Mouse (Mus musculus): ENCODE measurements at regions not wholly inside any gene's neighbourhood (a gene's known extent, or its start where the extent isn't known, plus 50 kb on each side); places are given as distances from the start of the nearest gene placed in this dataset.
A peak's percentile ranks its signal among the peaks of the same experiment; 100 is the strongest.

- TF ChIP-seq PAX5 (IDR thresholded peaks at IDR 0.05; ENCODE audit: low read length) (no peak), MAZ (IDR thresholded peaks at IDR 0.05; ENCODE audit: low read depth, low read length) (no peak), E2F4 (IDR thresholded peaks at IDR 0.05; ENCODE audit: insufficient replicate concordance, low read depth, low read length) (no peak), TBP (conservative IDR thresholded peaks at IDR 0.05; ENCODE audit: low read depth, low read length) (no peak), RAD21 (IDR thresholded peaks at IDR 0.05; ENCODE audit: low read depth, low read length) (peak; percentile 43), POLR2A (IDR thresholded peaks at IDR 0.05; ENCODE audit: low read depth, low read length) (no peak), MAX (IDR thresholded peaks at IDR 0.05; ENCODE audit: low read length) (no peak), SMC3 (IDR thresholded peaks at IDR 0.05; ENCODE audit: low read depth, low read length) (peak; percentile 35; the same call in 1 of the 2 replicates), ETS1 (conservative IDR thresholded peaks at IDR 0.05; ENCODE audit: low read depth, low read length) (no peak), ELF1 (IDR thresholded peaks at IDR 0.05; ENCODE audit: low read depth, low read length) (no peak), RCOR1 (conservative IDR thresholded peaks at IDR 0.05; ENCODE audit: low read depth, low read length) (no peak), EP300 (IDR thresholded peaks at IDR 0.05; ENCODE audit: low read length) (no peak), IRF4 (IDR thresholded peaks at IDR 0.05; ENCODE audit: low read depth, low read length) (no peak), CTCF (conservative IDR thresholded peaks at IDR 0.05 in 1 of 2, IDR thresholded peaks at IDR 0.05 in 1 of 2; ENCODE audit: low read depth in 2 of 2, low read length in 2 of 2) (peak in 1 of 2 experiments; percentile 50; a peak in 2 of 4 replicates), ZMIZ1 (IDR thresholded peaks at IDR 0.05; ENCODE audit: low read depth, low read length) (no peak), MAFK (IDR thresholded peaks at IDR 0.05; ENCODE audit: insufficient replicate concordance, low read length) (no peak), POLR2AphosphoS2 (IDR thresholded peaks at IDR 0.05; ENCODE audit: low read depth, low read length) (no peak), KAT2A (IDR thresholded peaks at IDR 0.05; ENCODE audit: insufficient replicate concordance, low read length) (no peak), CHD2 (IDR thresholded peaks at IDR 0.05; ENCODE audit: low read length) (no peak), GABPA (IDR thresholded peaks at IDR 0.05; ENCODE audit: insufficient replicate concordance, low read depth, low read length) (no peak)
- in situ Hi-C loops (cut with MboI; ENCODE audit: low pct_ligation_motif_present, low pct_unique_long_range_greater_than_20kb, low sequenced_read_pairs) = no loop called here
- H3K9me3 ChIP-seq (replicated peaks; ENCODE audit: low read length) = no peaks in the 10 kb centered on the region
- no peaks in the 10 kb centered on the region for H3K36me3 ChIP-seq (replicated peaks in 1 of 2; ENCODE audit: control insufficient read depth in 1 of 2, insufficient read depth in 1 of 2, low read length in 1 of 2)
- H3K79me2 ChIP-seq (replicated peaks; ENCODE audit: control insufficient read depth, extremely low read depth, insufficient read depth, poor library complexity, severe bottlenecking) = no peaks in the 10 kb centered on the region
- H3K27ac ChIP-seq (ENCODE audit: insufficient read depth, low read depth) = no peak overlapping the region
- H3K9ac ChIP-seq (ENCODE audit: insufficient read depth, low read depth) = no peak overlapping the region
- dilution Hi-C loops (cut with MboI; ENCODE audit: extremely low pct_ligation_motif_present, extremely low pct_unique_long_range_greater_than_20kb, low sequenced_read_pairs) = no loop called here
- no peak overlapping the region for H3K4me3 ChIP-seq (replicated peaks in 1 of 3; ENCODE audit: low read depth in 2 of 3, low read length in 2 of 3, poor library complexity in 1 of 3)
- H3K27me3 ChIP-seq (replicated peaks) = no peaks in the 10 kb centered on the region
- H3K4me2 ChIP-seq (ENCODE audit: insufficient read depth, low read depth, poor library complexity, severe bottlenecking) = no peak overlapping the region
- DNase-seq (ENCODE audit: extremely low read depth) = peak; percentile 26
- no peaks in the 10 kb centered on the region for H3K4me1 ChIP-seq (ENCODE audit: control insufficient read depth in 1 of 2, insufficient read depth in 2 of 2)
Measured at GRCm38 (mm10) chrX:70161011-70161410, 203.9 kb downstream of the Ids start.
